Mouse (Mus musculus) liver, embryonic 16.5 days (tissue): ENCODE measurements at regions not wholly inside any gene's neighbourhood (a gene's known extent, or its start where the extent isn't known, plus 50 kb on each side); places are given as distances from the start of the nearest gene placed in this dataset.

ENCODE experiments used
- ATAC-seq: fragments of 200-750 bp; cut with Nextera tagmentation; 2 replicates; pipeline ENCODE4 v1.8.0; 2017; ENCODE audit warnings: low read depth, mild to moderate bottlenecking, moderate number of reproducible peaks, moderate library complexity
- H3K27ac ChIP-seq: fragments of 300-500 bp; sonication (generic); 2 replicates; pipeline ENCODE4 v1.5.1; 2014; ENCODE audit warnings: mild to moderate bottlenecking, low read length
- H3K27me3 ChIP-seq: fragments of 300-500 bp; sonication (generic); 2 replicates; pipeline ENCODE4 v1.6.1; 2014; ENCODE audit warnings: low read depth, low read length, mixed read lengths; ENCODE audit not compliant: control insufficient read depth, insufficient read depth
- H3K36me3 ChIP-seq: fragments of 300-500 bp; sonication (generic); 2 replicates; pipeline ENCODE4 v1.6.1; 2014; ENCODE audit warnings: mild to moderate bottlenecking; ENCODE audit not compliant: control insufficient read depth, insufficient read depth
- H3K4me1 ChIP-seq: fragments of 300-500 bp; sonication (generic); 2 replicates; pipeline ENCODE4 v1.6.1; 2014; ENCODE audit warnings: low read depth, low read length, mixed read lengths; ENCODE audit not compliant: control insufficient read depth
- H3K4me2 ChIP-seq: fragments of 300-500 bp; sonication (generic); 2 replicates; pipeline ENCODE4 v1.6.1; 2014; ENCODE audit warnings: low read depth, low read length, mixed read lengths
- H3K4me3 ChIP-seq: fragments of 300-500 bp; sonication (generic); 2 replicates; pipeline ENCODE4 v1.5.1; 2014; ENCODE audit warnings: low read depth, mild to moderate bottlenecking, low read length
- H3K9ac ChIP-seq: fragments of 300-500 bp; sonication (generic); 2 replicates; pipeline ENCODE4 v1.6.1; 2014; ENCODE audit warnings: low read depth, low read length
- H3K9me3 ChIP-seq: fragments of 300-500 bp; sonication (generic); replicated peaks from 2 replicates; pipeline ENCODE4 v1.6.1; 2016; ENCODE audit warnings: low read length; ENCODE audit not compliant: control insufficient read depth
- WGBS: fragments of 180-500 bp; shearing (Covaris S2); extraction: QIAGEN DNeasy Blood & Tissue Kit; methylation state at CpG from one replicate; pipeline ENCODE4 v1.1.7; 2014; ENCODE audit not compliant: insufficient replicate concordance; 5-methylcytosine and 5-hydroxymethylcytosine counted together

DNA sequence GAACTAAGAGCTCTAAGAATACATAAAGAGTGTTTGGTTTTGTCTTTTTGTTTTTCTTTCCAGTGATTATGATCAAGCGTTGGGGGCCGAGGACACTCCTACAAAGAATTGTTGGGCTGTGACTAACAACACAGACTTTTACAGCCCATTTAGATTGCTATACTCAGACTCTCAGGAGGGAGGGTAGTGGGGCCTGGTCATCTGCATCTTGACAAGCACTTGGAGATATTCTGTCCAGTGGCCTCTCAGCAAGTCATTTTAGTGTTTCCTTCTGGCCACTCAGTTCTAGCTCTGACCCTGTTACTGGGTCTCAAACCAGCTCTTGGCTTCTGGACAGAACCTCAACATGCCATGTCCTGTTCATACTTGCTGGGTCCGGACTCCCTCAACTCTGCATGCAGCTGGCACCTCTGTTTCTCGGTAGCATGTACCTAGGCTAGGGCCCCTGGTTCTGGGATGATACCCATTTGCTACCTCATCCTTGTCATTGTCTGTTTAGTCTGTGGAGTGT lies 279.6 kb downstream of the Gm49356 start:
- Histone ChIP-seq H3K9me3 (peaks cover 5% of the 10 kb centered on the region), H3K4me1 (no peaks in the 10 kb centered on the region), H3K27me3 (no peaks in the 10 kb centered on the region), H3K27ac (no peak overlapping the region), H3K4me3 (no peak overlapping the region), H3K4me2 (no peak overlapping the region), H3K9ac (no peak overlapping the region), H3K36me3 (no peaks in the 10 kb centered on the region)
- 73% methylated on average over 4 of the region's 4 CpGs for WGBS
- no peak for ATAC-seq

DNA sequence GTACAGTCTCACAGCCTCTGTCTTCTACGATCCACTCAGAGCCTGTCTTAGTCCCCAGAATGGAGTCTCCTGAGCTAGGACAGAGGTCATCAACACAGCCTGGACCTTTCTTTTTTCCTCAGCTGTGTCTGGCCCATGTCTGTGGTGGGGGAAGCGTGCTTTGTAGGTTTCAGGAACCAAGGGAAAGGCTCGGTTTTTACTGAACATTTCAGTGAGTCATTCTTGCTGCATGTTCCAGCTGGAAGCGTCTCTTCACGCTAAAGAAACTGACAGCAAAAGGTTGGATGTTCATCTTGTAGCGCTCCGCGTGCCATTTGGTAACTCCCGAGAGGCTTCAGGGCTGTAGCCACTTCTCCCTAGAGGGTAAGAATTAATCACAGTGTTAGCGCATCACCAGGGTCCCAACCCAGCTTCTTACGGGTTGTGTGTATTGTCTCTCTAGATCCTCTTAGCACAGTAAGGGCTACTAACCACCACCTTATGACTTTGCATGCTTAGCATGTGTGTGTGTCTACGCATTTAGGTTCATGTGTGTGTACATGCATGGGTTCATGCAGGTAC lies 280.2 kb downstream of the Gm49356 start:
- Histone ChIP-seq H3K4me3 (no peak overlapping the region), H3K27me3 (no peaks in the 10 kb centered on the region), H3K9me3 (peaks cover 5% of the 10 kb centered on the region), H3K27ac (no peak overlapping the region), H3K9ac (no peak overlapping the region), H3K4me2 (no peak overlapping the region), H3K36me3 (no peaks in the 10 kb centered on the region), H3K4me1 (no peaks in the 10 kb centered on the region)
- ATAC-seq = no peak
- WGBS = 68% methylated on average over 12 of the region's 12 CpGs

DNA sequence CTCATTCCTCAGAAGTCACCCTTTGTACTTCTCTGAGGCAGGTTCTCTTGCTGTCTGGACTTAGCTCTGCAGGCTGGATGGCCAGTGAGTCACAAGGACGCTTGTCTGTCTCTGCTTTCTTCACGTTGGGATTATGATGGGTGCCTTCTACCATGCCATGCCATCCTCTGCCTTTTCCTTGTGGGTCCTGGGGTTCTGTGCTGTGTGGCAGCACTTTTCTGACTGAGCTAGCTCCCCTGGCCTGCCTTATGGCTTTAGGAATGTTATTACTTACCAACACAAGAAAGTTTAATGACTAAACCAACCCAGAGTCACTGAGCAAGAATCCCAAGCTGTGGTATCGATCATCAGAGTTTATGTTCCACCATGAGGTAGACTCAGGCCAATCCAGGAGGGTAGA lies 280.7 kb downstream of the Gm49356 start:
- H3K4me2 ChIP-seq = no peak overlapping the region
- no peak overlapping the region for H3K4me3 ChIP-seq
- no peak overlapping the region for H3K27ac ChIP-seq
- peaks cover 5% of the 10 kb centered on the region for H3K9me3 ChIP-seq
- ATAC-seq = no peak
- H3K27me3 ChIP-seq = no peaks in the 10 kb centered on the region
- no peak overlapping the region for H3K9ac ChIP-seq
- H3K4me1 ChIP-seq = no peaks in the 10 kb centered on the region
- no peaks in the 10 kb centered on the region for H3K36me3 ChIP-seq
- WGBS = 60% methylated on average over 3 of the region's 3 CpGs

DNA sequence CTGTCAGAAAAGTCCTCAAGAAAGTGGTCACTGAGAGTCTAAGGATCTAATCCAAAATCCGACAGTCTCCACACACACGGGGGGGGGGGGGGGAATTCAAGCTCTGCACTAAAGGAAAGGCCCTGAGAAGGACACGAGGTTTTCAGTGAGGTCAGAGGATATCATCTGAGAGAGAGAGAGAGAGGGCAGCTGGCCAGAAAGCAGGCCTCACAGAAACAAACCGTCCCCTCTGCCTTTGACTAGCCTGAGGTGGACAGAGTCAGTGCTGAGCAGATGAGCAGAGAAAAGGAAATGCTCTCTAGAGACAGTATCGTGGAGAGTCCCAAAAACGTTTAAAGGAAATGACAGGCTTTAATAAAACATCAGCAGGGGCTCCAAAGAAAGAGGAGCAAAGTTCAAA lies 282.0 kb downstream of the Gm49356 start:
- H3K36me3 ChIP-seq = no peaks in the 10 kb centered on the region
- no peak overlapping the region for H3K9ac ChIP-seq
- WGBS = 28% methylated on average over 6 of the region's 6 CpGs
- H3K4me3 ChIP-seq = no peak overlapping the region
- ATAC-seq = no peak
- no peaks in the 10 kb centered on the region for H3K4me1 ChIP-seq
- peaks cover 5% of the 10 kb centered on the region for H3K9me3 ChIP-seq
- H3K27ac ChIP-seq = no peak overlapping the region
- no peaks in the 10 kb centered on the region for H3K27me3 ChIP-seq
- no peak overlapping the region for H3K4me2 ChIP-seq

DNA sequence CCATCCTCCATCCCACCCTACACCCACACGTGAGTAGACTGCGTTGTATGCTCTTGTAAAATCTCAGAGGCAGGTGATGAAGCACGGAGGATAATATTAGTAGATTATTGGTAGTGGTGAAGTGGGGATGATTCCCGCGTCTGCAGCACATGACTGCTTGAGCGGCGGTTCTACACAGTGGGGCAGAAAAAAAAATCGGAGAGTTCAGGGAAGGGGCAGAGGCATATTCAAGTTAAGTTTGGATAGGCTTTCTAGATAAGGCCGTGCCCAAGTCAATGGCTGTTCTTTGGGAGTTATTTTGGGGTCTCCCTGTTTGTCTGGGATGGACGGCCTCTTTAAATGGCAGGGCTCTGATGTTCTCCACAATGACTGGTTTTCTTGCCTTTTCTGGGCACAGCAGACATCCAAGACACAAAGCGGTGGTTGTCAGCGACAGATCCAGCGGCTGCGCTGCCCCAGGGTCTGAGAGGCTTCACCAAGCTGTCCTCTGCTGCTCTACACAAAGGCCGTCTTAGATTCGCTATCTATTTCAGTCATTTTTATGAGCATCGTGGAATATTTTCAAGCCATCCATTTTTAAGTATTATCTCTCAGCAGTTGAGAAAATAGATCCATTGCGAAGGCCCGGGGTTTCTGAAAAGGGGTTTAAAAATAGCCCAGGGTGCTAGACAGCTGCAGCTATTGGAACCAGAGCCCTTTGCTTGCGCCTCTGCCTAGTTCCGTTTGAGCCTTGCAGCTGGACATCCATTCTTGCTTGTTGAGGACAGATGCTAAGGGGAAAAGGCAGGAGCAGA lies 284.6 kb downstream of the Gm49356 start:
- H3K4me2 ChIP-seq = no peak overlapping the region
- WGBS = 75% methylated on average over 21 of the region's 21 CpGs
- no peak for ATAC-seq

DNA sequence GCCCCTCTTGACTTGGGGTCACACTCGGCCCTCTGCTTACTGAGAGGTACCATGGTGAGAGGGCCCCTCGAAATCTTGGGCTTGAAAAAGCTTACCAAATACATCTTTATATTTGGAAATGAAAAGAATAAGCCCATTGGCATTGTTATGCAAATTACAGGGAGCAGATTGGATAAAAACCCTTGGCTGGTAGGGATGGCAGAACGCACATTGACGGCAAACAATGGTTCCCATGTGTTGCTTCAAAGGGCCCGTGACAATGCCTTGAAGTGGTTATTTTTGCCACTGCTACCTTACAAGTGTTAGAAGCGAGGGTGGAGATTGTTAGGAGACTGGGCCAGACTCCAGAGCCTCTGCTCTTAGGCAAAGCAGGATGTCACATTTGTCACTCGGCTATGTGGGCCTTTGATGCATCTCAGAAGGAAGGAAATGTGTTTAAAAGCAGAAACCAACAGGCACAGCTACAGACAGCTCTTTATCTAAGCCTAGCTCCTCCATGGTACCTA lies 285.2 kb downstream of the Gm49356 start:
- no peak overlapping the region for H3K4me3 ChIP-seq
- no peaks in the 10 kb centered on the region for H3K4me1 ChIP-seq
- H3K9me3 ChIP-seq = no peaks in the 10 kb centered on the region
- no peak overlapping the region for H3K4me2 ChIP-seq
- H3K36me3 ChIP-seq = no peaks in the 10 kb centered on the region
- H3K9ac ChIP-seq = no peak overlapping the region
- H3K27me3 ChIP-seq = no peaks in the 10 kb centered on the region
- WGBS = 39% methylated on average over 7 of the region's 7 CpGs
- ATAC-seq = no peak
- H3K27ac ChIP-seq = no peak overlapping the region

More for the DNA sequence above, 284.6 kb downstream of the Gm49356 start:
- Histone ChIP-seq H3K36me3 (no peaks in the 10 kb centered on the region), H3K4me1 (no peaks in the 10 kb centered on the region), H3K27me3 (no peaks in the 10 kb centered on the region), H3K9me3 (no peaks in the 10 kb centered on the region), H3K9ac (no peak overlapping the region), H3K4me3 (no peak overlapping the region), H3K27ac (no peak overlapping the region)

DNA sequence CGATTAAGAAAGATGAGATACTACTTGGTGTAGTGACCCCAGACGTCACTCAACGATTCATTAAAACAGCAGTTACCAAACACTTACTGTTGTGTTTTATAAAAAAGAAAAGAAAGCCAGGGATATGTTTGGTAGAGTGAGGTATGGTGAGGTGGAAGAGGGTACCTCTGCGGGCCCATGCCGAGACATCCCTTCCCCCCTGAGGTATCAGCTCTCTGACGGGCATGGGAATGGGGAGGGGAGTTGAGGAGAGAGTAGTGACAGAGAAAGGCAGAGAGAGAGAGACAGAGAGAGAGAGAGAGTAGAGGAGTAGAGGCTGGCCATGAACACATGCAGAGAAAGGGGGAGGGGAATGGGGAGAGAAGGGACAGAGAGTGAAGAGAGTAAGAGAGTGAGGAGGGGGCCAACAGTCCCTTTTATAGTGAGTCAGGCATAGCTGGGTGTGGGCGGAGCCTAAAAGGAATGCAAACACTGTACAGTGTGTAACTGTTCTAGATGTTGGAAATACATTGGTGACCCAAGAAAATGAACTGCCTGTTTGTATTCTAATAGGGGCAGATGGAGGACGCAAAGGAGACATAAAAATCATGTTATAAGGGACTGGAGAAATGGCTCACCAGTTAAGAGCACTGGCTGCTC lies 285.9 kb downstream of the Gm49356 start:
- Histone ChIP-seq H3K27ac (no peak overlapping the region), H3K4me3 (no peak overlapping the region), H3K4me2 (no peak overlapping the region), H3K36me3 (no peaks in the 10 kb centered on the region), H3K9me3 (no peaks in the 10 kb centered on the region), H3K9ac (no peak overlapping the region), H3K27me3 (no peaks in the 10 kb centered on the region), H3K4me1 (no peaks in the 10 kb centered on the region)
- 62% methylated on average over 8 of the region's 8 CpGs for WGBS
- no peak for ATAC-seq

DNA sequence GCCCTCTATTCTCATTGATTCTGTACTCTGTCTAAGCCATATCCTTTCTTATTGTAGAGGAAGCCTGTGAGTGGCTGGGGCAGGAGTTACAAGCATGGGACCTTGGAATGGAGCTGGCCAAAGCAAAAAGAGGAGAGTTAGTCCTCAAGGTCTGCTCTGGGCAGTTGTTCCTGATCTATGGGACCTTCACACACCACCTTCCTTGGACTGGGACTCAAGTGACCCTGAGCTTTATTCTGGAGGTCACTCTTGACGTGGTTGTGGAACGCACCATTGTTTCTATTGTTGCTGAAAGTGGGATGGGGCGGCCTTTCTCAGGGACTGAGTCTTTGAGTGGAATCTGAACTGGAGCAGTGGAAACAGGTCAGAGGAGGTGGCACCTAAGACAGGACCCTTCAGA lies 291.0 kb downstream of the Gm49356 start:
- Histone ChIP-seq H3K27me3 (no peaks in the 10 kb centered on the region), H3K4me1 (no peaks in the 10 kb centered on the region), H3K9ac (no peak overlapping the region), H3K36me3 (no peaks in the 10 kb centered on the region), H3K4me2 (no peak overlapping the region), H3K27ac (no peak overlapping the region), H3K9me3 (no peaks in the 10 kb centered on the region), H3K4me3 (no peak overlapping the region)
- 61% methylated on average over 3 of the region's 3 CpGs for WGBS
- no peak for ATAC-seq

DNA sequence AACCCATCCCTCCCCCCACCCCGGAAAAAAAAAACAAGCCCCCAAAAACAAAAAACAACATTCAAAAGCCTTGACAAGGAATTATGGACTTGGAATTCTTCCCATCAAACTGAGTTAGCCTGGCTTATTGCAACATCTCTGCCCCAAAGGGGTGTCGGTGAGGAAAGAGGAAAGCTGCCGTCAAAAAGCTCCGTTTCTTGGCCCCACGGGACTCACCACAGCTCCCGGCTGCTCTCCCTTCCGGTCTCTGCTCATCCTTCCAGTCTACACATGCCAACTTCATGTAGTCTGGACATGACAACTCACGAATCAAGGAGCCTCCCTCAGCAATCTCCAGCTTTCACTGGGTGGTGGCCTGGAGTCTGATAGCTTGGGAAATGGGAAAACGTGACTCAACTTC lies 295.4 kb downstream of the Gm49356 start:
- H3K9me3 ChIP-seq = no peaks in the 10 kb centered on the region
- H3K9ac ChIP-seq = no peak overlapping the region
- H3K36me3 ChIP-seq = no peaks in the 10 kb centered on the region
- no peak overlapping the region for H3K4me3 ChIP-seq
- H3K27me3 ChIP-seq = no peaks in the 10 kb centered on the region
- WGBS = 69% methylated on average over 9 of the region's 9 CpGs
- no peaks in the 10 kb centered on the region for H3K4me1 ChIP-seq
- no peak overlapping the region for H3K27ac ChIP-seq
- ATAC-seq = no peak
- no peak overlapping the region for H3K4me2 ChIP-seq
